Mouse (Mus musculus) midbrain, embryonic 12.5 days (tissue): ENCODE results near the gene Snrpf. TPM values are rescaled to one million over a fixed set of nuclear protein-coding genes. Genes with fewer than 3 reads are reported as not detected.

Experiments
- ATAC-seq: fragments of 200-750 bp; cut with Nextera tagmentation; 2 replicates; pipeline ENCODE4 v1.8.0; 2017; ENCODE audit warnings: low read depth, moderate TSS enrichment, moderate library complexity; ENCODE audit not compliant: low FRiP score
- H3K27ac ChIP-seq: fragments of 300-500 bp; sonication (generic); replicated peaks from 2 replicates; pipeline ENCODE4 v1.5.1; 2016; ENCODE audit warnings: mild to moderate bottlenecking
- H3K27me3 ChIP-seq: fragments of 300-500 bp; sonication (generic); 2 replicates; pipeline ENCODE4 v1.6.1; 2016; ENCODE audit warnings: mild to moderate bottlenecking
- H3K36me3 ChIP-seq: fragments of 300-500 bp; sonication (generic); 2 replicates; pipeline ENCODE4 v1.6.1; 2016
- H3K4me1 ChIP-seq: fragments of 300-500 bp; sonication (generic); 2 replicates; pipeline ENCODE4 v1.6.1; 2016
- H3K4me2 ChIP-seq: fragments of 300-500 bp; sonication (generic); replicated peaks from 2 replicates; pipeline ENCODE4 v1.6.1; 2016; ENCODE audit warnings: mild to moderate bottlenecking, moderate library complexity
- H3K4me3 ChIP-seq: fragments of 300-500 bp; sonication (generic); 2 replicates; pipeline ENCODE4 v1.5.1; 2016; ENCODE audit warnings: mild to moderate bottlenecking
- H3K9ac ChIP-seq: fragments of 300-500 bp; sonication (generic); replicated peaks from 2 replicates; pipeline ENCODE4 v1.6.1; 2016; ENCODE audit warnings: mild to moderate bottlenecking, moderate library complexity
- H3K9me3 ChIP-seq: fragments of 300-500 bp; sonication (generic); 2 replicates; pipeline ENCODE4 v1.6.1; 2016; ENCODE audit warnings: mild to moderate bottlenecking
- WGBS: fragments of 180-500 bp; shearing (Covaris S2); methylation state at CpG from one replicate; pipeline ENCODE4 v1.1.7; 2016; 5-methylcytosine and 5-hydroxymethylcytosine counted together
- polyA plus RNA-seq: library from polyadenylated mRNA; unstranded; fragments of >200 nt; fragmentation: Nextera tagmentation; extraction: Ambion mirVana; gene quantifications from 2 replicates; pipeline ENCODE4 v1.2.1, GENCODE M21; 2016

The Snrpf gene
- polyA plus RNA-seq: 126 and 129 TPM in 2 replicates

- peak within 1 kb of the TSS; percentile 82 for H3K9ac ChIP-seq
- peak; percentile 89 for ATAC-seq
These were observed at the start of gene Snrpf for GRCm38 (mm10) chr10:93589281-93589848. Gene Snrpf, minus strand, starts transcription at chr10:93589706.

DNA sequence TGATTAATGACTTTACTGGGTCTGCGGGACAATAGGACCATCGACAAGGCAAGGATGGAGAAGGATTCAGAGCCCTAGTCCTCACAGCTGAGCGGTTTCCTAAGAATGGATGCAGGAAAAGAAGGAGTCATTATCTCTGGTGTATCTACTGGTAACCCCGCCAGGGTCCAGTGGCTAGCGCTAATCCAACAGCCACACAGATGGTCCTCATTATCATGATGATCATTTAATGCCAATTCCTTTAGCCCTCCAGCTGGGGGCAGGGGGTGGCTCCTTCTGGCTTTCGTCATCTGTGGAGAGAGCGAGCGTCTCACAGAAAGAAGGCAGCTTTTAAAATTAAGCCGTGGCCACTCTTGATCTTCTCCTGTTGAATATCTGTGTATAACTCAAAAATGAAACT, 46.4 kb upstream of the Snrpf start:
- ATAC-seq: peak; percentile 44; the same call in 1 of the 2 replicates
- H3K4me2 ChIP-seq: no peak overlapping the region
- H3K27me3 ChIP-seq: peaks cover 14% of the 10 kb centered on the region
- H3K9ac ChIP-seq: no peak overlapping the region
- H3K36me3 ChIP-seq: no peaks in the 10 kb centered on the region
- peaks cover 13% of the 10 kb centered on the region for H3K4me1 ChIP-seq
- H3K4me3 ChIP-seq: no peak overlapping the region
- no peak overlapping the region for H3K27ac ChIP-seq
- WGBS: 30% methylated on average over 9 of the region's 9 CpGs
- peaks cover 1% of the 10 kb centered on the region; the same call in 1 of the 2 replicates for H3K9me3 ChIP-seq

More at GRCm38 (mm10) chr10:93589281-93589848, at the start of gene Snrpf:
- Histone ChIP-seq H3K27ac (peak within 1 kb of the TSS; percentile 84), H3K4me3 (peak within 1 kb of the TSS; percentile 87), H3K4me1 (peaks cover 19% of the 10 kb centered on the region), H3K9me3 (no peaks in the 10 kb centered on the region), H3K4me2 (peak within 1 kb of the TSS; percentile 85), H3K36me3 (peaks cover 27% of the 10 kb centered on the region), H3K27me3 (0 out of 2 replicates have a peak, but pooled peaks cover 10% of the 10 kb centered on the region)
- WGBS: under 1% methylated on average over 62 of the region's 63 CpGs

GRCm38 (mm10) chr10:93633971-93634370, 44.5 kb upstream of the Snrpf start:
- no peak overlapping the region for H3K4me2 ChIP-seq
- no peaks in the 10 kb centered on the region for H3K36me3 ChIP-seq
- H3K9me3 ChIP-seq: peaks cover 4% of the 10 kb centered on the region; the same call in 1 of the 2 replicates
- H3K4me3 ChIP-seq: no peak overlapping the region
- H3K27me3 ChIP-seq: 0 out of 2 replicates have a peak, but pooled peaks cover 5% of the 10 kb centered on the region
- no peak for ATAC-seq
- no peak overlapping the region for H3K27ac ChIP-seq
- H3K4me1 ChIP-seq: no peaks in the 10 kb centered on the region
- 83% methylated on average over 2 of the region's 2 CpGs for WGBS
- no peak overlapping the region for H3K9ac ChIP-seq

GRCm38 (mm10) chr10:93633563-93633962, 44.1 kb upstream of the Snrpf start:
- no peak overlapping the region for H3K4me3 ChIP-seq
- no peak overlapping the region for H3K27ac ChIP-seq
- H3K9me3 ChIP-seq: peaks cover 4% of the 10 kb centered on the region; the same call in 1 of the 2 replicates
- no peak for ATAC-seq
- H3K4me2 ChIP-seq: no peak overlapping the region
- no peaks in the 10 kb centered on the region for H3K4me1 ChIP-seq
- WGBS: 83% methylated on average over 5 of the region's 5 CpGs
- H3K36me3 ChIP-seq: no peaks in the 10 kb centered on the region
- H3K27me3 ChIP-seq: 0 out of 2 replicates have a peak, but pooled peaks cover 3% of the 10 kb centered on the region
- no peak overlapping the region for H3K9ac ChIP-seq

DNA sequence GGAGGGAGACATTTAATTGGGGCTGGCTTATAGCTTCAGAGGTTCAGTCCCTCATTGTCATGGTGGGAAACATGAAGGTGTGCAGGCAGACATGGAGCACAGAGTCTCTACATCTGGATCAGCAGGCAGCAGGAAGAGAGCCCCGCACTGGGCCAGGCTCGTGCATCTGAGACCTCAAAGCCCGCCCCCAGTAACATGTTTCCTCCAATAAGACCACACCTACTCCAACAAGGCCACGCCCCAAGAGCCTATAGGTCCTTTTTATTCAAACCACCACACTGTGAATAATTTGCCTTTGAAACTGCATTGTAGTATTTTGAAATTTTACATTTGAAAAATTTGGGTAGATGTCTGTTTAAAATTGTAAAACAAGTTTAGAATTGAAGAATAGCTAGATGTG, 42.6 kb upstream of the Snrpf start:
- H3K27me3 ChIP-seq: no peaks in the 10 kb centered on the region
- 72% methylated on average over 4 of the region's 4 CpGs for WGBS

DNA sequence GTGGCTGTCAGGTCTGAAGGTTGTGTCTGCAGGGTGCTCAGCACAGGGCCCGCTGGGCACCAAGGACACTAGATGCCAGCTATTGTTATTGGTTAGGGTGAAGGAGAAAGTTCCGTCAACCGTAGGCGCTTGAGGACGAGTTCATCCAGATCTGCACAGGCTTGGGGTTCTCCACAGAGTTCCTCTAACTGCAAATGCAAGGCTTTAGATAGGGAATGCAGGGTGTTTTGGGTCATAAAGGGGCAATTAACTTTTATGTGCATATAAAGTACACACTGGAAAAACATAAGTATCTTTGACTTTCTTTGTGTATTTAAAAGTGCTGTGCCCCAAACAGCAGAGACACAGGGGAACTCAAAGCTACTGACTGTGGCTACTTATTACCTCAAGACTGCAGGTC, 40.8 kb upstream of the Snrpf start:
- Histone ChIP-seq H3K9me3 (peaks cover 4% of the 10 kb centered on the region; the same call in 1 of the 2 replicates), H3K4me1 (no peaks in the 10 kb centered on the region), H3K27ac (no peak overlapping the region), H3K4me2 (no peak overlapping the region), H3K4me3 (no peak overlapping the region), H3K9ac (no peak overlapping the region), H3K27me3 (no peaks in the 10 kb centered on the region), H3K36me3 (no peaks in the 10 kb centered on the region)
- ATAC-seq: no peak
- 96% methylated on average over 5 of the region's 5 CpGs for WGBS

More for the DNA sequence above, 42.6 kb upstream of the Snrpf start:
- Histone ChIP-seq H3K4me1 (no peaks in the 10 kb centered on the region), H3K9me3 (peaks cover 4% of the 10 kb centered on the region; the same call in 1 of the 2 replicates), H3K27ac (no peak overlapping the region), H3K36me3 (no peaks in the 10 kb centered on the region), H3K4me2 (no peak overlapping the region), H3K4me3 (no peak overlapping the region), H3K9ac (no peak overlapping the region)
- no peak for ATAC-seq

DNA sequence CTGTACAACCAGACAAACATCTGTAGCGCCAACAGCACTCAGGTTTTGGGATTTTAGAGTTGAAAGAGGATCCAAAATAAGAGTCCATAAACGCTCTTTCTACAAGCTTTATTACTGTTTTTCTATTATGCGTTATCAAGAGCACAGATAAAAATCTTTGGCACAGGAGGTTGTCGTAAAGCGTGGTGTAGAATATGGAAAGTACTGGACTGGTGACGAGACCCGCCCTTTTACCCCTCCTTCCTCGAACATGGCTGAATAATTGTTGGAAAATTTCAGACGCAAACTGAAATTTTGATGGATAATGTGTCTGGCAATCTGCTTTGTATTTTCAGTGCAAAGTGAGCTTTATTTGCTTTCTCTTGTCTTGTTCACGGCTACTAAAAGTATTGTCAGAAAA, 34.6 kb upstream of the Snrpf start:
- Histone ChIP-seq H3K36me3 (no peaks in the 10 kb centered on the region), H3K9me3 (no peaks in the 10 kb centered on the region), H3K27me3 (no peaks in the 10 kb centered on the region), H3K27ac (no peak overlapping the region), H3K4me3 (no peak overlapping the region), H3K4me1 (no peaks in the 10 kb centered on the region), H3K4me2 (no peak overlapping the region), H3K9ac (no peak overlapping the region)
- 89% methylated on average over 10 of the region's 10 CpGs for WGBS
- no peak for ATAC-seq

GRCm38 (mm10) chr10:93623725-93624124, 34.2 kb upstream of the Snrpf start:
- WGBS: 62% methylated on average over 9 of the region's 9 CpGs
- Histone ChIP-seq H3K4me1 (no peaks in the 10 kb centered on the region), H3K27me3 (no peaks in the 10 kb centered on the region), H3K36me3 (no peaks in the 10 kb centered on the region), H3K9ac (no peak overlapping the region), H3K27ac (no peak overlapping the region), H3K4me3 (no peak overlapping the region), H3K9me3 (no peaks in the 10 kb centered on the region), H3K4me2 (no peak overlapping the region)
- ATAC-seq: no peak

DNA sequence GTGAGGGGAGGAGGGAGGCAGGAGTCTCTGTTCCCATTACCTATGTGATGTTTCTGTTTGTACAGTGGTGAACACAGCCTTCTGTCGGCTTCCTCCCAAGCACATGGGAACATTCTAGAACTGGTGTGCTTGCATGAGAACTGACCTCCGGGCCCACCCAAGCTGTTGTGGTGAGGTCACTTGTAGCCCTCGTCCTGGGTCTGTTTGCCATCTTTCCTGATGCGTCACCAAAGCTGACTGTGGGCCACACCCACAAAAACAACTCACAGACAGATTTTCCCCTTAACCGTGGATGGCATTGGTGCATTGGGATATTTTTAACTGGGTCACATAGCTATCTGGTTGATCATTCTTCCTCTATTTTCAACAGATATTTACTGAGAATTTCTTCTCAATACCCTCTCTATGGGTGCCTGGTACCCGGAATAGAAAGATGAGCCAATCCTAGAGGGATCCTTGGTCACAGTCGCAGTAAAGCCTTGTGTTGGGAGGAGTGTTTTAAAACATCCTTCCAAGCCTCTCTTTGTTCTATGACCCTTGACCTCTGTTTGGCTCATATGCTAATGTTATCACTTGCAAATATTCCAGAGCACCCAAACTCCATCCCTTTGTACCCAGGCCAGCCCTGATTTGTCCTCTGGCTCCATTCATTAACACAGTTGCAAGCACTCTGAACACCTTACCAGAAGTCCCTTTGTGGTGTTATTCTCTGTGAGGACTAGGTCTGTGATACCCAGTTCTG, 31.1 kb upstream of the Snrpf start:
- Histone ChIP-seq H3K4me2 (no peak overlapping the region), H3K4me3 (no peak overlapping the region), H3K9me3 (no peaks in the 10 kb centered on the region), H3K4me1 (no peaks in the 10 kb centered on the region), H3K9ac (no peak overlapping the region), H3K27me3 (no peaks in the 10 kb centered on the region), H3K36me3 (no peaks in the 10 kb centered on the region), H3K27ac (no peak overlapping the region)
- WGBS: 69% methylated on average over 7 of the region's 7 CpGs
- no peak for ATAC-seq

DNA sequence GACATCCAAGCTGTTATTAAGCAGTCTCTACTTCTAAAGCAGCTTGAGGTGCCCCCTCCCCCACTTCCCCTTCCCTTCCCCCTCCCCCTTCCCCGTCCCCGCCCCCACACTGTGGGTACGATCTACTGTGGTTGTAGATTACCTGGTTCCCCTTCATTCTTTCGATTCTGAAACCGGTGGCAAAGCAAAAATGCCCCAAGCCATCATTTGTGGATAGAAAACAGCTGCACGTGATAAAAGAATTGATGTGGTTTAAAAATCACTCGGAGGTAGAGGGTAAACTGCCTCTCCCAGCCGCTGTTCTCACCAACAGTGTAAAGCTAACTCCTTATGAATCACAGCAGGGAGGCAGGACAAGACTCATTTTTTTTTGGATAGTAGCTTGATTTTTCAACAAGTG, 25.3 kb upstream of the Snrpf start:
- WGBS: 77% methylated on average over 8 of the region's 8 CpGs
- no peaks in the 10 kb centered on the region for H3K36me3 ChIP-seq

GRCm38 (mm10) chr10:93611419-93612007, 22.0 kb upstream of the Snrpf start:
- H3K4me1 ChIP-seq: no peaks in the 10 kb centered on the region
- H3K4me2 ChIP-seq: no peak overlapping the region
- no peaks in the 10 kb centered on the region for H3K27me3 ChIP-seq
- no peak overlapping the region for H3K4me3 ChIP-seq
- H3K9me3 ChIP-seq: no peaks in the 10 kb centered on the region
- WGBS: 52% methylated on average over 18 of the region's 18 CpGs
- no peaks in the 10 kb centered on the region for H3K36me3 ChIP-seq
- H3K27ac ChIP-seq: no peak overlapping the region
- no peak for ATAC-seq
- no peak overlapping the region for H3K9ac ChIP-seq

More for the DNA sequence above, 25.3 kb upstream of the Snrpf start:
- Histone ChIP-seq H3K4me3 (no peak overlapping the region), H3K9ac (no peak overlapping the region), H3K27me3 (no peaks in the 10 kb centered on the region), H3K27ac (no peak overlapping the region), H3K4me2 (no peak overlapping the region), H3K9me3 (no peaks in the 10 kb centered on the region), H3K4me1 (no peaks in the 10 kb centered on the region)
- no peak for ATAC-seq

DNA sequence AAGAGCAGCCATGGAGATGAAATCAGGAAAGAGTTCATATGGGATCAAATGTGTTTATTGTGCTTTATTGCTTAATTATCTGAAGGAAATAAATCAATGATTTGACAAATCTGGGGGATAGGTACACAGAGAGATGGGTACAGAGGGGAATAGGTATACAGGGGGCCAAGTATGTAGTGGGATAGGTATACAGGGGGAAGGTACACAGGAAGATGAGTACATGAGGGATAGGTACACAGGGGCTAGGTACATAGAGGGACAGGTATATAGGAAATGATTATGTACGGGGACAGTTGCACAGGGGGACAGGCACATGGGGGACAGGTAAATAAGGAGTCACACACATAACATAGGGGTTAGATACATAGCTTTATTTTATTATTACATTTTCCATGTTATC, 21.4 kb upstream of the Snrpf start:
- H3K9ac ChIP-seq: no peak overlapping the region
- no peak overlapping the region for H3K4me3 ChIP-seq
- ATAC-seq: no peak
- no peak overlapping the region for H3K27ac ChIP-seq
- H3K27me3 ChIP-seq: no peaks in the 10 kb centered on the region
- H3K4me1 ChIP-seq: no peaks in the 10 kb centered on the region
- 93% methylated on average over 1 of the region's 1 CpGs for WGBS
- H3K4me2 ChIP-seq: no peak overlapping the region
- H3K9me3 ChIP-seq: no peaks in the 10 kb centered on the region
- no peaks in the 10 kb centered on the region for H3K36me3 ChIP-seq
